Mouse (Mus musculus) MEL (cell line): ENCODE measurements around the gene Kctd18. TPM values are rescaled to one million over a fixed set of nuclear protein-coding genes. Genes with fewer than 3 reads are reported as not detected.

Experiments
- DNase-seq: peaks from one replicate; pipeline ENCODE4 v3.0.0; 2011; ENCODE audit warnings: low read depth, low spot score
- H3K27ac ChIP-seq: 2 replicates; pipeline ENCODE4 v1.5.1; 2012; ENCODE audit warnings: low read depth, mild to moderate bottlenecking, control low read depth, low read length, moderate library complexity; ENCODE audit not compliant: control insufficient read depth
- H3K27me3 ChIP-seq, 2 experiments: fragments of 150-350 bp in 1 of 2; sonication (generic) in 1 of 2; 2 replicates each; pipeline ENCODE4 v1.6.1; 2012; ENCODE audit warnings: low read length in 2 of 2, mild to moderate bottlenecking in 2 of 2, improper control_type of control experiment in 1 of 2, moderate library complexity in 1 of 2; ENCODE audit not compliant: insufficient read depth in 2 of 2, control insufficient read depth in 1 of 2
- H3K36me3 ChIP-seq, 2 experiments: 2 replicates each; pipeline ENCODE4 v1.6.1; 2012 to 2014; ENCODE audit warnings: low read length in 2 of 2, improper control_type of control experiment in 1 of 2, inconsistent platforms in 1 of 2, mild to moderate bottlenecking in 1 of 2; ENCODE audit not compliant: insufficient read depth in 2 of 2, control insufficient read depth in 1 of 2
- H3K4me1 ChIP-seq, 2 experiments: fragments of 150-350 bp in 1 of 2; sonication (generic) in 1 of 2; 2 replicates each; pipeline ENCODE4 v1.6.1; 2012; ENCODE audit warnings: low read length in 2 of 2, improper control_type of control experiment in 1 of 2, mild to moderate bottlenecking in 1 of 2; ENCODE audit not compliant: insufficient read depth in 2 of 2, control insufficient read depth in 1 of 2
- H3K4me3 ChIP-seq, 2 experiments: fragments of 150-350 bp in 1 of 2; sonication (generic) in 1 of 2; 2 replicates each; pipeline ENCODE4 v1.5.1; 2012; ENCODE audit warnings: low read depth in 2 of 2, low read length in 2 of 2, mild to moderate bottlenecking in 2 of 2, moderate library complexity in 2 of 2, control low read depth in 1 of 2, improper control_type of control experiment in 1 of 2; ENCODE audit not compliant: control insufficient read depth in 1 of 2, insufficient read depth in 1 of 2
- H3K79me2 ChIP-seq: 2 replicates; pipeline ENCODE4 v1.6.1; 2012; ENCODE audit warnings: mild to moderate bottlenecking, low read length, moderate library complexity; ENCODE audit not compliant: control insufficient read depth, poor library complexity, insufficient read depth
- H3K9ac ChIP-seq: 2 replicates; pipeline ENCODE4 v1.6.1; 2012; ENCODE audit warnings: low read depth, mild to moderate bottlenecking, control low read depth, low read length, moderate library complexity; ENCODE audit not compliant: control insufficient read depth, poor library complexity, severe bottlenecking
- H3K9me3 ChIP-seq: fragments of 150-350 bp; sonication (generic); replicated peaks from 2 replicates; pipeline ENCODE4 v1.6.1; 2012; ENCODE audit warnings: mild to moderate bottlenecking, low read length, improper control_type of control experiment, moderate library complexity; ENCODE audit not compliant: insufficient read depth
- BHLHE40 ChIP-seq: IDR thresholded peaks from 2 replicates; pipeline ENCODE4 v1.6.1; 2012; ENCODE audit warnings: low read depth, mild to moderate bottlenecking, inconsistent platforms, low read length, improper control_type of control experiment, borderline replicate concordance
- CHD1 ChIP-seq: IDR thresholded peaks from 2 replicates; pipeline ENCODE4 v1.6.1; 2012; ENCODE audit warnings: low read depth, mild to moderate bottlenecking, inconsistent platforms, low read length, improper control_type of control experiment
- CHD2 ChIP-seq: IDR thresholded peaks from 2 replicates; pipeline ENCODE4 v1.6.1; 2011; ENCODE audit warnings: low read length, improper control_type of control experiment
- CTCF ChIP-seq, 3 experiments: IDR thresholded peaks in 2 of 3; conservative IDR thresholded peaks in 1 of 3; 2 replicates each; pipeline ENCODE4 v1.5.1; 2011 to 2012; ENCODE audit warnings: low read length in 3 of 3, low read depth in 2 of 3, mild to moderate bottlenecking in 2 of 3, improper control_type of control experiment in 1 of 3, inconsistent platforms in 1 of 3, mixed read lengths in 1 of 3, moderate library complexity in 1 of 3; ENCODE audit not compliant: control insufficient read depth in 1 of 3, insufficient read depth in 1 of 3, poor library complexity in 1 of 3, severe bottlenecking in 1 of 3
- E2F4 ChIP-seq: IDR thresholded peaks from 2 replicates; pipeline ENCODE4 v1.6.1; 2011; ENCODE audit warnings: low read depth, low read length, improper control_type of control experiment, borderline replicate concordance
- ELF1 ChIP-seq: IDR thresholded peaks from 2 replicates; pipeline ENCODE4 v1.6.1; 2014; ENCODE audit warnings: low read depth, mild to moderate bottlenecking, inconsistent platforms, low read length, improper control_type of control experiment, moderate library complexity
- ETS1 ChIP-seq: IDR thresholded peaks from 2 replicates; pipeline ENCODE4 v1.6.1; 2012; ENCODE audit warnings: low read depth, mild to moderate bottlenecking, inconsistent platforms, low read length, improper control_type of control experiment, moderate library complexity
- HCFC1 ChIP-seq: IDR thresholded peaks from 2 replicates; pipeline ENCODE4 v1.6.1; 2012; ENCODE audit warnings: low read depth, mild to moderate bottlenecking, inconsistent platforms, low read length, improper control_type of control experiment, moderate library complexity
- JUND ChIP-seq: IDR thresholded peaks from 2 replicates; pipeline ENCODE4 v1.6.1; 2011; ENCODE audit warnings: low read depth, mild to moderate bottlenecking, improper control_type of control experiment, low read length
- MAFK ChIP-seq: IDR thresholded peaks from 2 replicates; pipeline ENCODE4 v1.6.1; 2011; ENCODE audit warnings: low read depth, mild to moderate bottlenecking, low read length, improper control_type of control experiment, borderline replicate concordance
- MAZ ChIP-seq: IDR thresholded peaks from 2 replicates; pipeline ENCODE4 v1.6.1; 2012; ENCODE audit warnings: low read depth, mild to moderate bottlenecking, inconsistent platforms, low read length, improper control_type of control experiment
- MEF2A ChIP-seq: IDR thresholded peaks from 2 replicates; pipeline ENCODE4 v1.6.1; 2014; ENCODE audit warnings: low read depth, mild to moderate bottlenecking, inconsistent platforms, low read length, improper control_type of control experiment; ENCODE audit not compliant: poor library complexity, insufficient replicate concordance, severe bottlenecking; ENCODE audit errors: extremely low read depth
- MYB ChIP-seq: IDR thresholded peaks from 2 replicates; pipeline ENCODE4 v1.6.1; 2011; ENCODE audit warnings: mild to moderate bottlenecking, low read depth, low read length, improper control_type of control experiment
- NELFE ChIP-seq: IDR thresholded peaks from 2 replicates; pipeline ENCODE4 v1.6.1; 2011; ENCODE audit warnings: low read depth, low read length, improper control_type of control experiment
- POLR2A ChIP-seq, 2 experiments: IDR thresholded peaks; 2 replicates each; pipeline ENCODE4 v1.6.1; 2011 to 2012; ENCODE audit warnings: low read length in 2 of 2, mild to moderate bottlenecking in 2 of 2, control low read depth in 1 of 2, improper control_type of control experiment in 1 of 2, low read depth in 1 of 2, moderate library complexity in 1 of 2; ENCODE audit not compliant: control insufficient read depth in 1 of 2, insufficient read depth in 1 of 2, poor library complexity in 1 of 2
- RAD21 ChIP-seq: IDR thresholded peaks from 2 replicates; pipeline ENCODE4 v1.6.1; 2011; ENCODE audit warnings: mild to moderate bottlenecking, low read depth, low read length, improper control_type of control experiment
- RCOR1 ChIP-seq: IDR thresholded peaks from 2 replicates; pipeline ENCODE4 v1.6.1; 2012; ENCODE audit warnings: low read depth, mild to moderate bottlenecking, inconsistent platforms, low read length, improper control_type of control experiment
- SMC3 ChIP-seq: IDR thresholded peaks from 2 replicates; pipeline ENCODE4 v1.6.1; 2011; ENCODE audit warnings: low read depth, low read length, improper control_type of control experiment
- TCF12 ChIP-seq: IDR thresholded peaks from 2 replicates; pipeline ENCODE4 v1.6.1; 2014; ENCODE audit warnings: low read depth, mild to moderate bottlenecking, inconsistent platforms, low read length, improper control_type of control experiment, moderate library complexity
- UBTF ChIP-seq: IDR thresholded peaks from 2 replicates; pipeline ENCODE4 v1.6.1; 2012; ENCODE audit warnings: low read depth, mild to moderate bottlenecking, inconsistent platforms, low read length, improper control_type of control experiment, moderate library complexity, borderline replicate concordance; ENCODE audit not compliant: insufficient read depth
- USF1 ChIP-seq: IDR thresholded peaks from 2 replicates; pipeline ENCODE4 v1.6.1; 2014; ENCODE audit warnings: low read depth, mild to moderate bottlenecking, inconsistent platforms, low read length, improper control_type of control experiment, moderate library complexity
- ZC3H11A ChIP-seq: IDR thresholded peaks from 2 replicates; pipeline ENCODE4 v1.6.1; 2012; ENCODE audit warnings: low read depth, mild to moderate bottlenecking, inconsistent platforms, low read length, improper control_type of control experiment
- ZMIZ1 ChIP-seq: IDR thresholded peaks from 2 replicates; pipeline ENCODE4 v1.6.1; 2012; ENCODE audit warnings: low read depth, mild to moderate bottlenecking, inconsistent platforms, low read length, improper control_type of control experiment, moderate library complexity
- polyA plus RNA-seq, 2 experiments: library from polyadenylated mRNA; stranded (reverse) in 1 of 2; unstranded in 1 of 2; fragments of >175 nt in 1 of 2; fragments of >200 nt in 1 of 2; gene quantifications; 2 replicates each; pipeline versions ENCODE4 v1.2.1 to v1.2.4; 2012; ENCODE audit warnings: low replicate concordance in 2 of 2, low read depth in 1 of 2; ENCODE audit not compliant: insufficient read length in 2 of 2, insufficient read depth in 1 of 2, missing spikeins in 1 of 2
- total RNA-seq: library from RNA; depleted of rRNA; stranded (reverse); fragments of 300-350 nt; gene quantifications from 2 replicates; pipeline ENCODE4 v1.2.3, GENCODE M21; 2012

Kctd18 gene
- total and polyA plus RNA-seq, 3 experiments, result 11.1 to 12.6 TPM; not detected in 1

DNA sequence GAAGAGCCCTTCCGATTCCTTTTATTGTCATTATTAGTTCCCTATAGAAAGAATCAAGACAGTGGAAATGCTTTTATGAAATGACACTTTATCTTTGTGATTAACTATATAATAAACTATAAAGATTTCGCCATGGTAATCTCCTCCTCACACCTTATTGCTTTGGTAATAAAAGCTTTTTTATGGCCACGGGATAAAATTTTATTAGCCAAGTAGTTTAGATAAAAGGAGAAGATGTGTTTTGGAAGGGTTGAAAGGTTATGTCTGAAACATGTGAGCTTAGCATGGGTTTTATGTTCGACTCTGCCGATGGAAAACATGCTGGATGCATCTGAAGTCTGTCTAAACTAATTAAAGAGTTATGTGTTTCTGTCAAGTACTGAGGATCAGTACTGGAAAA, 101.4 kb downstream of the Kctd18 start:
- H3K36me3 ChIP-seq, result no peaks in the 10 kb centered on the region
- TF ChIP-seq CHD1 (no peak), ZMIZ1 (no peak), MAZ (no peak), USF1 (no peak), HCFC1 (no peak), MAFK (no peak), ELF1 (no peak), CTCF (IDR thresholded peaks at IDR 0.05 in 2 of 3, conservative IDR thresholded peaks at IDR 0.05 in 1 of 3; ENCODE audit: control insufficient read depth in 1 of 3, insufficient read depth in 1 of 3, low read depth in 2 of 3, low read length in 3 of 3, poor library complexity in 1 of 3, severe bottlenecking in 1 of 3) (no peak), SMC3 (no peak), RAD21 (no peak), TCF12 (no peak), JUND (no peak), UBTF (no peak), CHD2 (no peak), NELFE (no peak), POLR2A (IDR thresholded peaks at IDR 0.05; ENCODE audit: control insufficient read depth in 1 of 2, insufficient read depth in 1 of 2, low read depth in 1 of 2, low read length in 2 of 2, poor library complexity in 1 of 2) (no peak), ETS1 (no peak)
- H3K79me2 ChIP-seq, result no peaks in the 10 kb centered on the region
- H3K27ac ChIP-seq, result no peak overlapping the region
- H3K4me1 ChIP-seq, result no peaks in the 10 kb centered on the region
- no peaks in the 10 kb centered on the region for H3K9me3 ChIP-seq
- no peak for DNase-seq
- H3K27me3 ChIP-seq, result no peaks in the 10 kb centered on the region
- H3K4me3 ChIP-seq, result no peak overlapping the region
- no peak overlapping the region for H3K9ac ChIP-seq

- Histone ChIP-seq H3K9ac (no peak overlapping the region), H3K4me3 (no peak overlapping the region), H3K4me1 (no peaks in the 10 kb centered on the region), H3K79me2 (no peaks in the 10 kb centered on the region), H3K9me3 (no peaks in the 10 kb centered on the region), H3K36me3 (no peaks in the 10 kb centered on the region), H3K27me3 (no peaks in the 10 kb centered on the region; a peak in 1 of 4 replicates), H3K27ac (no peak overlapping the region)
- DNase-seq, result no peak
- no peak for TF ChIP-seq CHD2
- TF ChIP-seq BHLHE40, result no peak
- TF ChIP-seq POLR2A (IDR thresholded peaks at IDR 0.05; ENCODE audit: control insufficient read depth in 1 of 2, insufficient read depth in 1 of 2, low read depth in 1 of 2, low read length in 2 of 2, poor library complexity in 1 of 2), result no peak
- no peak for TF ChIP-seq USF1
- no peak for TF ChIP-seq ZC3H11A
- TF ChIP-seq ETS1, result no peak
- TF ChIP-seq MEF2A, result no peak
- no peak for TF ChIP-seq CHD1
- TF ChIP-seq MYB, result no peak
- TF ChIP-seq ZMIZ1, result no peak
- TF ChIP-seq RCOR1, result no peak
- no peak for TF ChIP-seq E2F4
- TF ChIP-seq RAD21, result no peak
- TF ChIP-seq MAFK, result no peak
- TF ChIP-seq JUND, result no peak
Observed at GRCm38 (mm10) chr1:57911561-57911960, 107.2 kb downstream of the Kctd18 start.
